Mouse (Mus musculus): ENCODE measurements at regions not wholly inside any gene's neighbourhood (a gene's known extent, or its start where the extent isn't known, plus 50 kb on each side); places are given as distances from the start of the nearest gene placed in this dataset.
"Not testable (repeated sequence)": the region's sequence is repeated elsewhere in the genome, so short reads cannot be mapped to it uniquely, and the experiment has no call there.

DNA sequence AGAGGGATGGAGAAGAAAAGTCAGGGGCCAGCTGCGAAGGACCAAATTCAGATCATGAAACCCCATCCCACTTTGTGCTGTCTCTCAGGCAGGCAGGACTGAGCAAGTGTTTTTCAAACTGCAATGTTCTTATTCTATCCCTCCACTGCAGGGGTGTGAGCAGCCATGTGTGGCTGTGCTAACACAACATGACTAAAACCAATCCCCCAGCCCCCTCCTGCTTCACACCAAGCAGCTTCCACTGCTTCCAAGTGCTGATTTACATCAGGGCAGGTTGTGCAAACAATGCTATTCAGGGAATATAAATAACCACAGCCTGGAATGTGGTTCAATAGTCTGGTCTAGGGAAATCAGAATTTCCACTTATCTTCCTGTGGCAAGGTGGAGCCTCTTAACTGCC is 517.0 kb upstream of the Brinp1 start:
- no peak overlapping the region for H3K4me2 ChIP-seq (ENCODE audit: low read depth, low read length)
- 95% methylated on average over 1 of the region's 1 CpGs for WGBS
- H3K27me3 ChIP-seq (ENCODE audit: control insufficient read depth, insufficient read depth, low read length), result no peaks in the 10 kb centered on the region
- H3K4me1 ChIP-seq (ENCODE audit: control insufficient read depth, insufficient read depth, low read length), result no peaks in the 10 kb centered on the region
- H3K4me3 ChIP-seq (ENCODE audit: low read length), result no peak overlapping the region
- H3K27ac ChIP-seq (ENCODE audit: low read length), result no peak overlapping the region
- no peak overlapping the region for H3K9ac ChIP-seq (ENCODE audit: low read length)
- H3K36me3 ChIP-seq (ENCODE audit: control insufficient read depth, insufficient read depth), result no peaks in the 10 kb centered on the region
- H3K9me3 ChIP-seq (replicated peaks; ENCODE audit: control insufficient read depth, low read length), result no peaks in the 10 kb centered on the region
- no peak for ATAC-seq (replicated peaks; ENCODE audit: extremely low read depth, insufficient read depth, low FRiP score)

- Histone ChIP-seq H3K27me3 (ENCODE audit: control insufficient read depth, insufficient read depth, low read length) (no peaks in the 10 kb centered on the region), H3K4me3 (ENCODE audit: low read length) (no peak overlapping the region), H3K27ac (ENCODE audit: low read length) (no peak overlapping the region), H3K9ac (ENCODE audit: low read length) (no peak overlapping the region), H3K9me3 (replicated peaks; ENCODE audit: control insufficient read depth, low read length) (no peaks in the 10 kb centered on the region), H3K4me1 (ENCODE audit: control insufficient read depth, insufficient read depth, low read length) (no peaks in the 10 kb centered on the region), H3K36me3 (ENCODE audit: control insufficient read depth, insufficient read depth) (no peaks in the 10 kb centered on the region), H3K4me2 (ENCODE audit: low read depth, low read length) (no peak overlapping the region)
- no peak for ATAC-seq (replicated peaks; ENCODE audit: extremely low read depth, insufficient read depth, low FRiP score)
Measured at GRCm38 (mm10) chr4:69459990-69460389, 505.8 kb upstream of the Brinp1 start.

DNA sequence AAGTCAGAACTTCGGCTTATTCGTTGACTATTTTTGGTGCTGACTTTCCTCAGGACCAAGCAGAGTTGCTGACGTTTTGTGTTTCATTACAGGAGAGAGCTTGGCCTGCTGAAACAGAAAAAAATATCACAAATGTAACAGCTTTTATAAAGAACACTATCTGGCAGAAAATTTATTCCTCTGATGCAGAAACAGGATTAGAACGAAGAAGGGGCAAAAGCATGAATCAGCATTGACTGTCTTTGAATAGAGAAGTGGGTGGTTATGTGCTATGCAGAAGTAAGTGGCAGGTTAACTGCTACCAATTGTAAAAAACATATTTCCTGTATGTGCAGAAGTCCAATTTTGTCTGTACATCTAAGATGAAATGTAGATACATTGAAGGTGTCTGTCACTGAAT is 502.2 kb upstream of the Brinp1 start:
- Histone ChIP-seq H3K4me2 (ENCODE audit: low read depth, low read length) (no peak overlapping the region), H3K27ac (ENCODE audit: low read length) (no peak overlapping the region), H3K9ac (ENCODE audit: low read length) (no peak overlapping the region), H3K27me3 (ENCODE audit: control insufficient read depth, insufficient read depth, low read length) (no peaks in the 10 kb centered on the region), H3K4me3 (ENCODE audit: low read length) (no peak overlapping the region), H3K4me1 (ENCODE audit: control insufficient read depth, insufficient read depth, low read length) (no peaks in the 10 kb centered on the region), H3K9me3 (replicated peaks; ENCODE audit: control insufficient read depth, low read length) (no peaks in the 10 kb centered on the region), H3K36me3 (ENCODE audit: control insufficient read depth, insufficient read depth) (no peaks in the 10 kb centered on the region)
- 79% methylated on average over 4 of the region's 4 CpGs for WGBS
- no peak for ATAC-seq (replicated peaks; ENCODE audit: extremely low read depth, insufficient read depth, low FRiP score)

- no peak for ATAC-seq (replicated peaks; ENCODE audit: extremely low read depth, insufficient read depth, low FRiP score)
- Histone ChIP-seq H3K27ac (ENCODE audit: low read length) (no peak overlapping the region), H3K36me3 (ENCODE audit: control insufficient read depth, insufficient read depth) (no peaks in the 10 kb centered on the region), H3K9me3 (replicated peaks; ENCODE audit: control insufficient read depth, low read length) (no peaks in the 10 kb centered on the region), H3K27me3 (ENCODE audit: control insufficient read depth, insufficient read depth, low read length) (no peaks in the 10 kb centered on the region), H3K4me3 (ENCODE audit: low read length) (no peak overlapping the region), H3K4me2 (ENCODE audit: low read depth, low read length) (no peak overlapping the region), H3K9ac (ENCODE audit: low read length) (no peak overlapping the region), H3K4me1 (ENCODE audit: control insufficient read depth, insufficient read depth, low read length) (no peaks in the 10 kb centered on the region)
- WGBS, result 77% methylated on average over 6 of the region's 6 CpGs
Measured at GRCm38 (mm10) chr4:69446161-69446560, 492.0 kb upstream of the Brinp1 start.

DNA sequence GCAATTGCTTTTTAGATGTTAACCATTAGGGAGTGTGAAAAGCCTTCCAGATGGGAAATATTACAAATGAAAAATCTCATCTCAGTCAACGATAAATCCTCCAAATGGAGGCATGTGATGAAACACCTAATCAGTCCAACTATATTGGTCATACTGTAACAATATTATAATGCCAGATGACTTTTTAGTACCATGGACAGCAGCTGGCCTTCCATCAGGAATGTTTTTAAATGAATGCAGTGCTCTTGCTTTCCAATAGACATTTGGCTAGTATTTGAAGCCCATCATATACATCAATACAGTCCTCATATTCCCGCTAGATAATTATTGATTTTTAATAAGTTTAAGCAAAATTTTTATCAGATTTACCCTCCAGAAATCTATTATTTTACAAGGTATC is 489.8 kb upstream of the Brinp1 start:
- Histone ChIP-seq H3K27me3 (ENCODE audit: control insufficient read depth, insufficient read depth, low read length) (no peaks in the 10 kb centered on the region), H3K27ac (ENCODE audit: low read length) (no peak overlapping the region), H3K4me3 (ENCODE audit: low read length) (no peak overlapping the region), H3K4me2 (ENCODE audit: low read depth, low read length) (no peak overlapping the region), H3K36me3 (ENCODE audit: control insufficient read depth, insufficient read depth) (no peaks in the 10 kb centered on the region), H3K9ac (ENCODE audit: low read length) (no peak overlapping the region), H3K4me1 (ENCODE audit: control insufficient read depth, insufficient read depth, low read length) (no peaks in the 10 kb centered on the region), H3K9me3 (replicated peaks; ENCODE audit: control insufficient read depth, low read length) (no peaks in the 10 kb centered on the region)
- 74% methylated on average over 2 of the region's 2 CpGs for WGBS
- ATAC-seq (replicated peaks; ENCODE audit: extremely low read depth, insufficient read depth, low FRiP score), result no peak

- no peaks in the 10 kb centered on the region for H3K9me3 ChIP-seq (replicated peaks; ENCODE audit: control insufficient read depth, low read length)
- H3K4me1 ChIP-seq (ENCODE audit: control insufficient read depth, insufficient read depth, low read length), result no peaks in the 10 kb centered on the region
- no peak overlapping the region for H3K27ac ChIP-seq (ENCODE audit: low read length)
- H3K4me3 ChIP-seq (ENCODE audit: low read length), result no peak overlapping the region
- 89% methylated on average over 9 of the region's 9 CpGs for WGBS
- H3K36me3 ChIP-seq (ENCODE audit: control insufficient read depth, insufficient read depth), result no peaks in the 10 kb centered on the region
- no peaks in the 10 kb centered on the region for H3K27me3 ChIP-seq (ENCODE audit: control insufficient read depth, insufficient read depth, low read length)
- ATAC-seq (replicated peaks; ENCODE audit: extremely low read depth, insufficient read depth, low FRiP score), result no peak
- H3K9ac ChIP-seq (ENCODE audit: low read length), result no peak overlapping the region
- H3K4me2 ChIP-seq (ENCODE audit: low read depth, low read length), result no peak overlapping the region
Measured at GRCm38 (mm10) chr4:69435390-69435789, 481.2 kb upstream of the Brinp1 start.

GRCm38 (mm10) chr4:69410411-69410810 is 456.2 kb upstream of the Brinp1 start:
- WGBS, result 90% methylated on average over 22 of the region's 23 CpGs
- not testable (repeated sequence) for H3K4me2 ChIP-seq (ENCODE audit: low read depth, low read length); H3K4me3 ChIP-seq (ENCODE audit: low read length); H3K27ac ChIP-seq (ENCODE audit: low read length); H3K27me3 ChIP-seq (ENCODE audit: control insufficient read depth, insufficient read depth, low read length); ATAC-seq (replicated peaks; ENCODE audit: extremely low read depth, insufficient read depth, low FRiP score); H3K9ac ChIP-seq (ENCODE audit: low read length); H3K36me3 ChIP-seq (ENCODE audit: control insufficient read depth, insufficient read depth); H3K9me3 ChIP-seq (replicated peaks; ENCODE audit: control insufficient read depth, low read length); H3K4me1 ChIP-seq (ENCODE audit: control insufficient read depth, insufficient read depth, low read length)

DNA sequence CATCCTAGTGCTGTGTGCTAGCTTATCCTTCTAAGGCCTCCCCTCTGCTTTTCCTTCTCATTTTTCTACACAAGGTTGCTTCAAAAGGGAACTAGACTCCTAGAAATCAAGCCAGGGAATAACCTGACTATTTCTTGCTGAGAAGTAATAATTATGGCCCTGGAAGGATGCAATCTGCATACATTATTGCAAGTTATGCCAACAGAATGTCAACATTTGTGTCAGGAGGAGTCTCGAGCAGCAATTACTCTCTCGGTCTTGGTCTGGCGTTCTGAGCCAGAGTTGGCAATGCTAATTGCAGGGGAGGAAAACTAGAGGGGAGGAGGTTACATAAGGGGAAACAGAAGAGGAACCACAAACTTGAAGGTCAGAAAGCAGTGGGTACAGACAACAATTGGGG is 441.3 kb upstream of the Brinp1 start:
- Histone ChIP-seq H3K4me3 (ENCODE audit: low read length) (no peak overlapping the region), H3K36me3 (ENCODE audit: control insufficient read depth, insufficient read depth) (no peaks in the 10 kb centered on the region), H3K4me1 (ENCODE audit: control insufficient read depth, insufficient read depth, low read length) (no peaks in the 10 kb centered on the region), H3K27ac (ENCODE audit: low read length) (no peak overlapping the region), H3K4me2 (ENCODE audit: low read depth, low read length) (no peak overlapping the region), H3K27me3 (ENCODE audit: control insufficient read depth, insufficient read depth, low read length) (no peaks in the 10 kb centered on the region), H3K9ac (ENCODE audit: low read length) (no peak overlapping the region), H3K9me3 (replicated peaks; ENCODE audit: control insufficient read depth, low read length) (no peaks in the 10 kb centered on the region)
- WGBS, result 79% methylated on average over 3 of the region's 3 CpGs
- no peak for ATAC-seq (replicated peaks; ENCODE audit: extremely low read depth, insufficient read depth, low FRiP score)

- no peaks in the 10 kb centered on the region for H3K36me3 ChIP-seq (ENCODE audit: control insufficient read depth, insufficient read depth)
- H3K4me3 ChIP-seq (ENCODE audit: low read length), result no peak overlapping the region
- H3K9me3 ChIP-seq (replicated peaks; ENCODE audit: control insufficient read depth, low read length), result no peaks in the 10 kb centered on the region
- no peak overlapping the region for H3K4me2 ChIP-seq (ENCODE audit: low read depth, low read length)
- no peaks in the 10 kb centered on the region for H3K4me1 ChIP-seq (ENCODE audit: control insufficient read depth, insufficient read depth, low read length)
- H3K27ac ChIP-seq (ENCODE audit: low read length), result no peak overlapping the region
- H3K9ac ChIP-seq (ENCODE audit: low read length), result no peak overlapping the region
- no peak for ATAC-seq (replicated peaks; ENCODE audit: extremely low read depth, insufficient read depth, low FRiP score)
- H3K27me3 ChIP-seq (ENCODE audit: control insufficient read depth, insufficient read depth, low read length), result no peaks in the 10 kb centered on the region
Measured at GRCm38 (mm10) chr4:69383318-69383717, 429.1 kb upstream of the Brinp1 start.

- Histone ChIP-seq H3K4me1 (ENCODE audit: control insufficient read depth, insufficient read depth, low read length) (no peaks in the 10 kb centered on the region), H3K9me3 (replicated peaks; ENCODE audit: control insufficient read depth, low read length) (no peaks in the 10 kb centered on the region), H3K27me3 (ENCODE audit: control insufficient read depth, insufficient read depth, low read length) (no peaks in the 10 kb centered on the region), H3K4me3 (ENCODE audit: low read length) (no peak overlapping the region), H3K36me3 (ENCODE audit: control insufficient read depth, insufficient read depth) (no peaks in the 10 kb centered on the region), H3K9ac (ENCODE audit: low read length) (no peak overlapping the region), H3K4me2 (ENCODE audit: low read depth, low read length) (no peak overlapping the region), H3K27ac (ENCODE audit: low read length) (no peak overlapping the region)
- 76% methylated on average over 5 of the region's 5 CpGs for WGBS
- no peak for ATAC-seq (replicated peaks; ENCODE audit: extremely low read depth, insufficient read depth, low FRiP score)
Measured at GRCm38 (mm10) chr4:69346979-69347465, 392.8 kb upstream of the Brinp1 start.
